Mouse (Mus musculus) E14TG2a.4 (cell line): ENCODE measurements around the gene Scarb1.

Experiments used
- CTCF ChIP-seq: conservative IDR thresholded peaks from 2 replicates; pipeline ENCODE4 v1.5.1; 2014; ENCODE audit warnings: low read length
- NANOG ChIP-seq: IDR thresholded peaks from 2 replicates; pipeline ENCODE4 v1.6.1; 2014; ENCODE audit warnings: borderline replicate concordance, low read length, mixed read lengths
- POU5F1 ChIP-seq: IDR thresholded peaks from 2 replicates; pipeline ENCODE4 v1.6.1; 2014; ENCODE audit warnings: low read length, borderline replicate concordance

GRCm38 (mm10) chr5:125378919-125379318 lies 38.0 kb upstream of the Scarb1 start:
- TF ChIP-seq CTCF (no peak), NANOG (no peak), POU5F1 (no peak)
